Mouse (Mus musculus) brain, embryonic 14.5 days (tissue): ENCODE measurements around the gene B4galnt3.

Source experiments
- CTCF ChIP-seq: fragments of 200-500 bp; IDR thresholded peaks from 2 replicates; pipeline ENCODE4 v1.5.1; 2012; ENCODE audit warnings: inconsistent platforms, mild to moderate bottlenecking, moderate library complexity, borderline replicate concordance; ENCODE audit not compliant: insufficient read depth, insufficient read length; ENCODE audit errors: extremely low read depth
- POLR2A ChIP-seq: fragments of 200-500 bp; IDR thresholded peaks from 2 replicates; pipeline ENCODE4 v1.6.1; 2012; ENCODE audit warnings: mild to moderate bottlenecking, inconsistent platforms, borderline replicate concordance; ENCODE audit not compliant: poor library complexity, insufficient read depth, insufficient read length, severe bottlenecking; ENCODE audit errors: extremely low read depth

DNA sequence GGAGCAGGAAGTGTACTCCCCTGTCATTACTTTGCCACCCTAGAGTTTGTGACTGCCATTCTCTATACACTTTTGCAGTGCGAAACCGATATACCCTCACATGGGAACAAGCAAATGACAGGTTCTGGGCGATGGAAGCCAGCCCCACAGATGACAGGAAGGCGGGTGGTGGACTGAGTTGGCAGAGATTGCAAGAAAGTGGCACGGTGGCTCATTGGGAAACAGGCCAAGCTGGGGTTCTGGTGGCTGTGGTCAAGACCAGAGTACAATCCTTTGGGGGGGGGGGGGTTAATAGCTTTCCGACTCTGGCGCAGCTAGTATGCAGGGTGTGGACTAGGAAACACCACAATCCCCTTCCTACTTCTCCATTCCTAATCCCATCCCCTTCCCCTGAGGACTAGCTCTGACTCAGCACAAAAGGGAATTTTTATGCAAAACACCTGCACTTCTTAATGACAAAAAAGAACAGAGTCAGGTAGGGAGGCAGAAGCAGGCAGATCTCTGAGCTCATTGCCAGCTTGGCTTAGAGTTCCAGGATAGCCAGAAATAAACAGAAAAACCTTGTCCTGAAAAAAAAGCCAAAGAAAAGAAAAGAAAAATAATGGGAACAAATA lies 2.9 kb downstream of the B4galnt3 start:
- TF ChIP-seq CTCF (no peak), POLR2A (no peak)
